Comparison of ENCODE assay signal across 20 mouse cellular contexts in the genomic region with DNA sequence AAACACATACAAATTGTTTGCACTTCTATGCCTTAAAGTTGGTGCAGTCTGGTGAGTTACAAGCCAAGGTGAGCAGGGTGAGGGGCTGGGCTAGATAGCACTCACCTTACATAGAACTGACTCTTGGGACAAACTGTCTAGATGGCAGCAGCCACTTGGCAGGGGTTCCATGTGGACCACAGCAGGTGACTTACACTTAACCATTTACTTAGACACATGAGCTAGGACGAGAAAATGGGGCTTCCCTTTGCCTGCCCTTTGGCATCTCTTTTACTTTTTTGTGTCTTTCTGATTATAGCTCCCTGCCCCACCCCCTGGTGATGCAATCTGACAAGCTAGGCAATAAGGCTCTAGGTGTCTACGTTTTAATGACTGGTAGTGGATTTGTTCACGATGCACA.
"Had no signal": no experiment of that assay in that cellular context is flagged by ENCODE, and none has a peak within 500 bp of the region (broad histone marks: within the 10 kb centered on the region; RNA-seq: fewer than 3 reads in every experiment).

No protein-coding gene starts in this region.

- H3K27ac ChIP-seq: limb, embryonic 12.5 days; liver, embryonic 13.5 days; lung, embryonic 15.5 days; macrophage; midbrain, embryonic 15.5 days; stomach, embryonic 15.5 days had no signal

- H3K4me1 ChIP-seq: stomach, embryonic 15.5 days had no signal

- H3K9ac ChIP-seq: limb, embryonic 12.5 days; liver, embryonic 13.5 days; liver, postnatal 0 days; lung, embryonic 15.5 days; midbrain, embryonic 15.5 days; stomach, embryonic 15.5 days had no signal

- H3K9me3 ChIP-seq: limb, embryonic 12.5 days; liver, embryonic 13.5 days; lung, embryonic 15.5 days; megakaryocyte, embryonic 14.5 days; midbrain, embryonic 15.5 days; stomach, embryonic 15.5 days had no signal

- H3K4me2 ChIP-seq: limb, embryonic 12.5 days; liver, embryonic 13.5 days; lung, embryonic 15.5 days; midbrain, embryonic 11.5 days; midbrain, embryonic 15.5 days; stomach, embryonic 15.5 days had no signal

- H3K27me3 ChIP-seq: limb, embryonic 12.5 days; liver, embryonic 13.5 days; lung, embryonic 15.5 days; megakaryocyte, embryonic 14.5 days; midbrain, embryonic 15.5 days; stomach, embryonic 15.5 days had no signal

- H3K4me3 ChIP-seq: limb, embryonic 12.5 days; liver, embryonic 13.5 days; lung, embryonic 15.5 days; megakaryocyte, embryonic 14.5 days; midbrain, embryonic 15.5 days; stomach, embryonic 15.5 days had no signal

- ATAC-seq: liver, postnatal 0 days; midbrain, embryonic 15.5 days had no signal

- H3K36me3 ChIP-seq: midbrain, embryonic 15.5 days; stomach, embryonic 15.5 days had no signal

- DNase-seq: kidney, adult 9 months; kidney, postnatal 25 days; layer of hippocampus, adult 9-11 months; layer of hippocampus, postnatal 36 days; liver; liver, embryonic 13.5 days; liver, postnatal 0 days; lung, postnatal 14 days; retina, postnatal 1 day; right cerebral cortex, postnatal 4 days; spleen, adult 18-20 months; thymus, adult 2 months; thymus, postnatal 25 days had no signal
